Mouse (Mus musculus): Measurements from ENCODE around the gene Elf4. TPM values are rescaled to one million over a fixed set of nuclear protein-coding genes. Genes with fewer than 3 reads are reported as not detected.
A peak's percentile ranks its signal among the peaks of the same experiment; 100 is the strongest.

The Elf4 gene
- polyA plus RNA-seq, 1 experiment from 2014 or later = 2.7 TPM

DNA sequence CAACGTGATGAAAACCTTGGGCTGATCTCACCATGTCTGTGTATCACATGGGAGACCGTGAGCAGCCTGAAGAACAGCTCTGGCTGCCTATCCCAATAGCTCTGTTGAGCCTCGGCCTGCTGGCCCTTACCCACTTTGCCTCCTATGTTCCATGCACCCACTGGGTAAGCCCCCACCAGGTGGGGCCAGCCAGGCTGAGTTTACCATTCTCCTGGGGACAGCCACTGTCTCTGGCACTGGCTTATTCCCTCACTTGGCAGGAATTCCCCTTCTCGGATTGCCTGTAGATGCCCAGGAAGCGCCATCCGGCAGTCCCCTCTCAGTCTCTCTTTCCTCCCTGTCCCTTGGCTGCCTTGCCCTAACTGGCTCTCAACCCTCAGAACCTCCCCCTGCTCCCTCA lies 6.0 kb downstream of the Elf4 start:
- H3K27me3 ChIP-seq = peaks cover 43% of the 10 kb centered on the region
- no peaks in the 10 kb centered on the region for H3K9me3 ChIP-seq
- no peak overlapping the region for H3K4me2 ChIP-seq
- no peak overlapping the region for H3K27ac ChIP-seq
- whole genome bisulfite sequencing = 58% methylated on average over 6 of the region's 6 CpGs
- no peaks in the 10 kb centered on the region for H3K4me1 ChIP-seq (replicated peaks)
- ATAC-seq (ENCODE audit: insufficient number of reproducible peaks, insufficient read depth, low FRiP score, low TSS enrichment, low read depth) = no peak
- H3K36me3 ChIP-seq = no peaks in the 10 kb centered on the region
- H3K9ac ChIP-seq (replicated peaks) = no peak overlapping the region
- no peak overlapping the region for H3K4me3 ChIP-seq (replicated peaks)

DNA sequence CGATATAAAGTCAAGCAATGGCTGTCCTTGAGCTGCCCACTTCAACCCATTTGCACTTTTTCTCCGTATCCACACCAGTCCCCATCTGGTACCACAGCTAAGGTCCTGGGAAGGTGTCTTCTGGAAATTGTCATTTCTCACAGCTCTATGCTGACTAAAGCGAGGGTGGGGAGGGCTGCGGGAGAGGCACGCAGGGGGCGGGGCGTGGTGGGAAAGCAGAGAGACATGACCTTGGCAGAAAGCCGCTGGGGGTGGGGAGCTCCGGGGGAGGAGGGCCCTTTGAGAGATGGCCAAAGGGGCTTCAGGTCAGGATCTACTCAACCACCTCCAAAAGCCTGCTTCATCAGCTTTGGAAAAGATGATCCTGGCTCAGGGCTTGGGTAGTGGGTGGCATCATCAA lies 7.9 kb downstream of the Elf4 start:
- Histone ChIP-seq H3K4me1 (replicated peaks) (no peaks in the 10 kb centered on the region), H3K27ac (no peak overlapping the region), H3K4me3 (replicated peaks) (peak overlapping the region; percentile 46; the same call in 1 of the 2 replicates), H3K27me3 (peaks cover 48% of the 10 kb centered on the region), H3K9ac (replicated peaks) (no peak overlapping the region), H3K4me2 (no peak overlapping the region), H3K9me3 (no peaks in the 10 kb centered on the region), H3K36me3 (no peaks in the 10 kb centered on the region)
- 20% methylated on average over 9 of the region's 9 CpGs for WGBS
- ATAC-seq (ENCODE audit: insufficient number of reproducible peaks, insufficient read depth, low FRiP score, low TSS enrichment, low read depth) = no peak

DNA sequence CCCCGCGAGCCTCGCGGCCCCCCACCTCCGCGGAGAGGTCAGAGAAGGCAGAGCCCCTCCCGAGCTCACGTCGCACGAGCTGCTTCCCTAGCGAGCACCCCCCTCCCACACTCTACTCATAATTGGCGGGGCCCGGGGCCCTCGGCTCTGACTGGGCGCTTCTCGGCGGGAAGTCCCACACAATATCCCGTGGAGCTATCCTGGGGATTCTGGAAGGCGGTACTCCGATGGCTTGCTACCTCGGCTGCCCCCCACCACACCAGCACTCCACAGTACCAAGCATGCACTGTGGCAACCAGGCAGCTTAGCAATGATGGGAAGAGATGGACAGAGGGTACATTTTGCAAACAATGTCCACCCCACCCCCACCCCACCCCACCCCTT lies 8.4 kb downstream of the Elf4 start:
- Histone ChIP-seq H3K9ac (replicated peaks) (no peak overlapping the region), H3K4me1 (replicated peaks) (no peaks in the 10 kb centered on the region), H3K4me2 (peak overlapping the region; percentile 52), H3K27me3 (peaks cover 48% of the 10 kb centered on the region), H3K4me3 (replicated peaks) (peak overlapping the region; percentile 46), H3K27ac (no peak overlapping the region), H3K36me3 (no peaks in the 10 kb centered on the region), H3K9me3 (no peaks in the 10 kb centered on the region)
- ATAC-seq (ENCODE audit: insufficient number of reproducible peaks, insufficient read depth, low FRiP score, low TSS enrichment, low read depth) = peak; percentile 54
- WGBS = 14% methylated on average over 21 of the region's 21 CpGs

DNA sequence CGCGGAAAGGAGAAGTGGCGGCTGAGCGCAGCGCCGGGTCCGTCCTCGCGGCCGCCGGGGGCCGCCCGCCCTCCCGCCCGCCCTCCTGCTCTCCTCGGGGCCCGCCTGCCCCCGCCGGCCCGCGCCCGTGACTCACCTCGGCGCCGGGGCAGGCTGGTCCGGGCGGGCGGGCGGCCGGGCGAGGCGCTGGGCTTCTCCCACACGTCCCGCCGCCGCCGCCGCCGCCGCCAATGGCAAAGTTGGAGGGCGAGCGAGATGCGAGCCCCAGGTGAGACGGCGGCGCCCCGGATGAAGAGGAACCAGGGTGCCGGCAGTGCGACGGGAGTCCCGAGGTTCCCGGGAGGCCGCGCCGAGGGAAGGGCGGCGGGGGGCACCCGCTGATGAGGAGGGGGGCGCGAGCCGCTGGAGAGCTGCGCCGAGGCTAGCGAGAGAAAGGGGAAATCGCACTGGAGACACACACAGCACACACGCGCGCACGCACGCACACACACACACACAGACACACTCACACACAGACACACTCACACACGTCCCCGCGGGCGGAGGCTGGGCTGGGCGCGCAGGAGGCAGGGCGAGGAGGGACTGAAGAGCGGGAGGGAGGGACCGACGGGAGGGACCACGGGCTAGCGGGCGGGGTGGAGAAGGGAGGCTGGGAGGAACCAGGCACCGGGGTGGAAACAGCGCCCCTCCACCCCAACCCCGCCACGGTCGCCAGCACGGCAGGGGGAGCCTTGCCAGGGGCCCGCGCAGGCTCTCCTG lies 9.0 kb downstream of the Elf4 start:
- Histone ChIP-seq H3K36me3 (no peaks in the 10 kb centered on the region), H3K4me1 (replicated peaks) (no peaks in the 10 kb centered on the region), H3K27ac (no peak overlapping the region), H3K4me3 (replicated peaks) (peak overlapping the region; percentile 46), H3K9ac (replicated peaks) (peak overlapping the region; percentile 54), H3K4me2 (peak overlapping the region; percentile 52), H3K27me3 (peaks cover 48% of the 10 kb centered on the region), H3K9me3 (no peaks in the 10 kb centered on the region)
- ATAC-seq (ENCODE audit: insufficient number of reproducible peaks, insufficient read depth, low FRiP score, low TSS enrichment, low read depth) = peak; percentile 81
- WGBS = 23% methylated on average over 44 of the region's 91 CpGs

DNA sequence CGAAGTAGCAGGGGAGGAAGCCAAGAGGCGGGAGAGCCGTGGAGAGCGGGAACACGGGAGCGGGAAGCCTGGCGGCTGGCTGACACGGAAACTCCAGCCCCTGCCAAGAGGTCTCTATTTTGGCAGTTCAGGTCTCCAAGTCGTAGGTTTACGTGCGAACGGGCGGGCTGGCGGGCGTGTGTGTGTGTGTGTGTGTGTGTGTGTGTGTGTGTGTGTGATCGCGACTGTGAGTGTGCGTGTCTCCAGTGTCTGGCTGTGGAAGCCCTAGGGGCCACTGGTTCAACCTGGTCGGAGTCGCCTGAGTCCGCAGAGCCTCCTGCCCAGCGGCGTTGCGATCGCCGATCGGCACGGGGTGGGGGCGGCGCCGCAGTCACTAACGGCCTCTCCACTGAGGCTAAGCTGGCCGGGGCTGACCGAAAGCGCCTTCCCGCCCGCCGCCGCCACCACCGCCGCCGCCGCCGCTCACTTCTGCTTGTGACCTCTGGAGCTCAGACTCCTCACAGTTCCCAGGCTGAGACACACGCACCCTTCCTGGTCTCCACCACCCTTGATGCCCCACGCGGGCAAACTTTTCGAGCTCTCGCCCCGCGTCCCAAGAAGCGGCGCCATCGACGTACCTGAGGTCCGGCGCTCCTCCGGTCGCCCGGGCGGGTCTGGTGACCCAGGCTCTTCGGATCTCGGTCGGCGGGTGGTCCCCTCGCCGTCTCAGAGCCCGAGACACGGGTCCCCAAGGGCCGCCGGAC lies 9.8 kb downstream of the Elf4 start:
- ATAC-seq (ENCODE audit: insufficient number of reproducible peaks, insufficient read depth, low FRiP score, low TSS enrichment, low read depth) = no peak
- Histone ChIP-seq H3K4me2 (peak overlapping the region; percentile 52), H3K36me3 (no peaks in the 10 kb centered on the region), H3K27ac (no peak overlapping the region), H3K4me3 (replicated peaks) (peak overlapping the region; percentile 46), H3K9ac (replicated peaks) (peak overlapping the region; percentile 54), H3K27me3 (peaks cover 48% of the 10 kb centered on the region), H3K9me3 (no peaks in the 10 kb centered on the region), H3K4me1 (replicated peaks) (no peaks in the 10 kb centered on the region)
- WGBS = 21% methylated on average over 50 of the region's 71 CpGs

DNA sequence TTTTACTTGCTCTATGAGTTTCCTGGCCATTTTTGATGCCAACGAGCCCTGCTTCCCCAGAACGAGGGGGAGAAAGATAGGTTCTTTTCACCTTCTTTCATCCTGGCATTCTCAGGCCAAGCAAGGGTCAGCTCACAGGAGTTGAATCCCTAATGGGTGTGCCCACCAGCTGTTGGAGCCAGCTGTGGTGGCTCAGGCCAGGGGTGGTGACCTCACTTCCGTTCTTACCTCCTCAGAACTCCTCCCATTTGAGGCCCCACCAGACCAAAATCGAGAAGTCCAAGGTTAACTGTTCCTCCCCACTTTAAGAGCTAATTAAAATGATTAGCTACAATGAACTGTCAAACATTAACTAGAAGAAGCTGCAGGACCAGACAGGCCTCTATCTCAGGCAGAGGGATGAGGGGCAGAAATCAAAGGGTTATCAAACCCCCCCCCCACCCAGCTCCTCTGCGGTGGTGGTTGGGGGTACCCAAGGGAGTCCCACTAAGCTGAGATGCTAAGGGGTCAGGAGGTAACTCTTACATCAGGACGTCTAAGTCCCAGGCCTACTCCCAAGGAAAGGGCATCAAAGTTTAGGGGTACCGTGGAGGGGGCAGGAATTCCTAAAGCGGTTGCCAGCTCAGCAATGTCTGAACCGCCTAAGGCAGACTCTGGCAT lies 10.6 kb downstream of the Elf4 start:
- Histone ChIP-seq H3K36me3 (no peaks in the 10 kb centered on the region), H3K27me3 (peaks cover 48% of the 10 kb centered on the region), H3K4me1 (replicated peaks) (no peaks in the 10 kb centered on the region), H3K4me3 (replicated peaks) (peak overlapping the region; percentile 46), H3K27ac (no peak overlapping the region), H3K9ac (replicated peaks) (no peak overlapping the region), H3K4me2 (peak overlapping the region; percentile 52), H3K9me3 (no peaks in the 10 kb centered on the region)
- no peak for ATAC-seq (ENCODE audit: insufficient number of reproducible peaks, insufficient read depth, low FRiP score, low TSS enrichment, low read depth)
- 29% methylated on average over 9 of the region's 9 CpGs for WGBS

DNA sequence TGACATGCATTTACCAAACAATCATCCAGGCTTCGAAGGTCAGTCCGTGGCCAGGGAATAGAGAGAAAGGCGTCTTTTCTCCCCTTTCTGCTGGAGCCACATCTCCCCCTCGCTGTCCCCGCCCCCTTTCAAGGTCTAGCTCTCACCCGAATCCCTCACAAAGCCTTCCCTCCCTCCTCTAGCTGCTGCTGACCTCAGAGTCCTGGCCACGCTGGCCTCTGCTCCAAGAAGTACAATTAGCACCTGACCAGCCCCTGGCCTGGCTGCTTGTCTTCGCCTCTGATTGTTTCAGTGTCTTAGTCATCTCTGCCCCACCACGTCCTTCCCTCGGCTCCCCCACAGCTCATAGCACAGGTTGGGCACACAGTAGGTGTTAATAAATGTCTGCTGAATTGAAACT lies 13.3 kb downstream of the Elf4 start:
- ATAC-seq (ENCODE audit: insufficient number of reproducible peaks, insufficient read depth, low FRiP score, low TSS enrichment, low read depth) = no peak
- no peak overlapping the region for H3K4me3 ChIP-seq (replicated peaks)
- H3K4me2 ChIP-seq = no peak overlapping the region
- no peak overlapping the region for H3K9ac ChIP-seq (replicated peaks)
- WGBS = 29% methylated on average over 10 of the region's 10 CpGs
- H3K4me1 ChIP-seq (replicated peaks) = no peaks in the 10 kb centered on the region
- no peak overlapping the region for H3K27ac ChIP-seq
- peaks cover 32% of the 10 kb centered on the region for H3K27me3 ChIP-seq
- no peaks in the 10 kb centered on the region for H3K36me3 ChIP-seq
- no peaks in the 10 kb centered on the region for H3K9me3 ChIP-seq

DNA sequence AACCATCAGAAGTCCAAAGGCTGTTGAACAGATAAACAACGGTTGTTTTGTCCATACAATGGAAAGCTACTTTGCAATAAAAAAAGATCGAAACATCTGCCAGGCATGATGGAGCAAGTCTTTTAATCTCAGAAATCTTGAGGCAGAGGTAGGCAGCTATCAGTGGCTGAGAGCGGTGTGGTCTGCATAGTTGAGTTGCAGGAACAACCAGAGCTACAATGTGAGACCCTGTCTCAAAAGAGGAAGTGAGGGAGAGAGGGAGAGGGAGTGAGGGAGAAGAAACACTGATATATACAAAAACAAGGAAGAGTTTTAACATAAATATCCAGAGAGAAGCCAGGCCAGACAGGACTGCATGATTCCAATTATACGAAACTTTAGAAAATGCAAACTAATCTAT lies 18.3 kb downstream of the Elf4 start:
- Histone ChIP-seq H3K4me3 (replicated peaks) (no peak overlapping the region), H3K27me3 (no peaks in the 10 kb centered on the region), H3K4me1 (replicated peaks) (no peaks in the 10 kb centered on the region), H3K27ac (no peak overlapping the region), H3K4me2 (no peak overlapping the region), H3K36me3 (no peaks in the 10 kb centered on the region), H3K9ac (replicated peaks) (no peak overlapping the region), H3K9me3 (no peaks in the 10 kb centered on the region)
- no peak for ATAC-seq (ENCODE audit: insufficient number of reproducible peaks, insufficient read depth, low FRiP score, low TSS enrichment, low read depth)
- 84% methylated on average over 4 of the region's 4 CpGs for WGBS

DNA sequence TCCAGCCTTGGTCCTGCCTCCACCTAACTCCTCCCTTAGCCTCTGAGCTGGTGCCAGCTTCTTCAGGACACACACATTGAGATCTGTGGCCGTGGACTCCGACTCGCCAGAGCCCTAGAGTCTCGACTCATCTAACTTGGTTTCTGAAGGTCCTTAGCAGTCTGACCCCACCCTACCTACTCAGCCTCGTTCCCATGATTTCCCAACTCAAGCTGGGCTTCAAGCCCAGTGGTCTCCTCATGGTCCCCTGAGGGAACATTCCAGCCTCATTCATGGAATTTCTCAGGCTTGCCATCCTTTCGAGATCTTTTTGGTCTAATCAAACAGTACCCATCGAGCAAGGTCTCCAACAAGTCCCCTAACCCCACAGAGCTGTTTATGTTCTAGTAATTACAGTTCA lies 21.0 kb downstream of the Elf4 start:
- Histone ChIP-seq H3K36me3 (no peaks in the 10 kb centered on the region), H3K9me3 (no peaks in the 10 kb centered on the region), H3K27me3 (no peaks in the 10 kb centered on the region), H3K9ac (replicated peaks) (no peak overlapping the region), H3K4me3 (replicated peaks) (no peak overlapping the region), H3K4me2 (no peak overlapping the region), H3K4me1 (replicated peaks) (peaks cover 6% of the 10 kb centered on the region), H3K27ac (no peak overlapping the region)
- 75% methylated on average over 7 of the region's 7 CpGs for WGBS
- no peak for ATAC-seq (ENCODE audit: insufficient number of reproducible peaks, insufficient read depth, low FRiP score, low TSS enrichment, low read depth)

DNA sequence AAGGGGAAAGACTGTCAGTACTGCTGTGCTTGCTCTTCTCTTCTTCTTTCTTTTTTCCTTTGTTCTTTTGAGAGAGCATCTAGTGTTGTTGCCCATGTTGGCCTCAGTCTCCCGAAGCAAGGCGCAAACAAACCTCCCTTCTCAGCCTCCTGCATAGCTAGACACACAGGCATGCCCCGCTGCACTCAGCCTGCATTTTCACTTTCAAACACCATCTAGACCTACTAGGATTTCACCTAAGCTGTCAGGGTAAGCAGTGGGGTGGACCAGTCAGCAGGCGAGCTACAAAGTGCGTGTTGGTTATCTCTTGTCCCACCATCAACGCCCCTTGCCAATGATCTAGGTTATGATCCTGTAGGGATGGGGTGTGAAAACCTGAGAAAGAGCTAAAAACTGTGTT lies 21.4 kb downstream of the Elf4 start:
- Histone ChIP-seq H3K4me3 (replicated peaks) (no peak overlapping the region), H3K27ac (no peak overlapping the region), H3K4me2 (no peak overlapping the region), H3K36me3 (no peaks in the 10 kb centered on the region), H3K27me3 (no peaks in the 10 kb centered on the region), H3K4me1 (replicated peaks) (peaks cover 6% of the 10 kb centered on the region), H3K9me3 (no peaks in the 10 kb centered on the region), H3K9ac (replicated peaks) (no peak overlapping the region)
- 90% methylated on average over 6 of the region's 6 CpGs for WGBS
- no peak for ATAC-seq (ENCODE audit: insufficient number of reproducible peaks, insufficient read depth, low FRiP score, low TSS enrichment, low read depth)

DNA sequence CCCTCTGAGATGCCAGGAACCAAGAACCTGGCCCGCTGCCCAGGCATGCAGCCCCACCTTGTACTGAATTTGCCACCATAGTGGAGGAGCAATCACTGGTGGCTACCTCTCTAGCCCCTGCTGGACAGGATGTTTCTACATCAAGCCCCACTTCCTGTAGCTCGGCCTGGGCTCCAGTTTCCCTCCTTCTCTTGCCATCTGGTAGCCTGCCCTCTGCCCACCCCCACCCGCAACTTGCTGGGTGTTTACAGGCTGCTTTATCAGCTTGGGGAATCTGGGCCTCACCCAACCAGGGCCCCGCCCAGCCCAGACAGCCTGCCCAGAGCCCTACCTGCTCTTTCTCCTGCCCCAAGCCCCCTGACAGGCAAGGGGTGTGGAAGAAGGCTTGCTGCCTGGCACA lies 23.9 kb downstream of the Elf4 start:
- WGBS = 44% methylated on average over 4 of the region's 4 CpGs
- Histone ChIP-seq H3K9me3 (no peaks in the 10 kb centered on the region), H3K36me3 (no peaks in the 10 kb centered on the region), H3K4me3 (replicated peaks) (no peak overlapping the region), H3K4me1 (replicated peaks) (peaks cover 6% of the 10 kb centered on the region), H3K27me3 (no peaks in the 10 kb centered on the region), H3K27ac (no peak overlapping the region), H3K4me2 (no peak overlapping the region), H3K9ac (replicated peaks) (no peak overlapping the region)
- ATAC-seq (ENCODE audit: insufficient number of reproducible peaks, insufficient read depth, low FRiP score, low TSS enrichment, low read depth) = no peak

All from limb, embryonic 12.5 days (tissue).